In the genomic region with DNA sequence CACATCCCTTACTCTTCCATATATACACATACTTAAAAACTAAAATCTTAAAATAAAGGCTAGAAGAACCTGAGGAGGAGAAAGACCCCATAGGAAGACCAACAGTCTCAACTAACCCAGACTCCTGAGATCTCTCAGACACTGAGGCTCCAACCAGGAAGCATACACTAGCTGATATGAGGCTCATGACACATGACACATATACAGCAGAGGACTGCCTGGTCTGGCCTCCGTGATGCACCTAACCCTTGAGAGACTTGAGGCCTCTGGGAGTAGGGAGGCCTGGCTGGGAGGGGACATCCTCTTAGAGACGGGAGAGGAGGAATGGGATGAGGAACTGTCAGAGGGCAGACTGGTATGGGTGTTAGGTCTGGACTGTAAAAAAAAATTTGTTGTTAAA, we compare ENCODE assay signal across 10 mouse cellular contexts.
"Had no signal": no experiment of that assay in that cellular context is flagged by ENCODE, and none has a peak within 500 bp of the region (broad histone marks: within the 10 kb centered on the region; RNA-seq: fewer than 3 reads in every experiment).

No protein-coding gene starts in this region.

- H3K4me1 ChIP-seq: limb, embryonic 12.5 days; midbrain, embryonic 13.5 days; neural tube, embryonic 15.5 days had no signal

- DNase-seq: kidney, adult 18-20 months; lung, adult 18-20 months; thymus, adult 2 months; thymus, postnatal 25 days had no signal

- H3K27ac ChIP-seq: layer of hippocampus, adult 2 months; limb, embryonic 12.5 days; midbrain, embryonic 13.5 days; neural tube, embryonic 15.5 days had no signal

- H3K4me3 ChIP-seq: layer of hippocampus, adult 2 months; limb, embryonic 12.5 days; midbrain, embryonic 13.5 days; myocyte; neural tube, embryonic 15.5 days had no signal

- H3K36me3 ChIP-seq: limb, embryonic 12.5 days; midbrain, embryonic 13.5 days; neural tube, embryonic 15.5 days had no signal

- ATAC-seq: inflammation-experienced regulatory T-cells, adult 6 months; midbrain, embryonic 13.5 days had no signal

- H3K9ac ChIP-seq: limb, embryonic 12.5 days; midbrain, embryonic 13.5 days; neural tube, embryonic 15.5 days had no signal

- H3K9me3 ChIP-seq: limb, embryonic 12.5 days; midbrain, embryonic 13.5 days; neural tube, embryonic 15.5 days had no signal

- H3K4me2 ChIP-seq: limb, embryonic 12.5 days; midbrain, embryonic 13.5 days; neural tube, embryonic 15.5 days had no signal

- H3K27me3 ChIP-seq: limb, embryonic 12.5 days; midbrain, embryonic 13.5 days; neural tube, embryonic 15.5 days had no signal
